Mouse (Mus musculus): ENCODE measurements around the gene Ric8a. TPM values are rescaled to one million over a fixed set of nuclear protein-coding genes. Genes with fewer than 3 reads are reported as not detected.
A peak's percentile ranks its signal among the peaks of the same experiment; 100 is the strongest.

The Ric8a gene
- polyA plus RNA-seq, 1 experiment, result 104 TPM

DNA sequence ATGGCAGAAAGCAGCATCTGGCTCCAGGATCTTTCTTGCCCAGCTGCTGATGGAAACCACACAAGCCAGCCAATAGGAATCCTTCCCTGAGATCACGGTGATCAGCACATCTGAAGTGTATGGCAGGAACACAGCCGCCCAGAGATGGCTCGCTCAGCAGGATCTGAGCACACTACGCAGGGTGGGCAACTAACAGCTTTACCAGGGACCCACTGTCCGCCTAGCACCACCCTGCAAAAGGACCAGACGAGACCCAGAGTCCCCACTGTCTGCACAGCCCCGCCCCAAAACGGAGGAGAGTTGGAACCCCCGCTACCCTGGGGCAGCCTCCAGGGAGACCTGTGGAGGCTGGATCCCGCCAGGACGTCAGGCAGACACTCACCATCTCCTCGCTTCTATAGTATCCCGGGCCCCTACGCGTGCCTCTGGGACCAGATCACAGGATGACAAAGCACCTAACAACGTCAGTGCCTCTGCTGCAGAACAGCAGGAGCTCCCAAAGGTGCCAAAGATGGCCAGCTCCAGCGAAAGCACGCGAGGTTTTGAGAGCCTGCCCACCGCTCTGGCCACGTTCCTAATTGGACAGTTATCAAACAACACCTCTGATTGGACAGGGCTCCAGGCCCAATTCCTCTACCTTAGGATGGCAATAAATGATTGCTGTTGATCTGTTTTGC is 35.0 kb upstream of the Ric8a start, which contains the start of gene Zfp941:
Gene Zfp941, minus strand, starts transcription at position 526 of the 677 bp plus-strand sequence.
- Histone ChIP-seq H3K27me3 (ENCODE audit: control insufficient read depth, insufficient read depth, low read length) (peaks cover 2% of the 10 kb centered on the region; the same call in 1 of the 2 replicates), H3K4me3 (ENCODE audit: extremely low read depth, insufficient read depth, insufficient read length) (peak within 1 kb of the TSS; percentile 38; the same call in 1 of the 2 replicates), H3K36me3 (ENCODE audit: control insufficient read depth, insufficient read depth, low read length) (no peaks in the 10 kb centered on the region), H3K4me1 (ENCODE audit: control insufficient read depth, insufficient read depth, insufficient read length) (no peaks in the 10 kb centered on the region; the same call in 1 of the 2 replicates), H3K27ac (ENCODE audit: insufficient read depth, low read length) (no peak within 1 kb of the TSS)
- DNase-seq (ENCODE audit: low read depth in 1 of 2, low spot score in 2 of 2), result no peak
- TF ChIP-seq POLR2A (IDR thresholded peaks at IDR 0.05; ENCODE audit: low read depth, low read length) (no peak), CTCF (IDR thresholded peaks at IDR 0.05; ENCODE audit: extremely low read depth, insufficient read depth, insufficient read length, insufficient replicate concordance) (no peak)
- 7% methylated on average over 21 of the region's 21 CpGs for WGBS

DNA sequence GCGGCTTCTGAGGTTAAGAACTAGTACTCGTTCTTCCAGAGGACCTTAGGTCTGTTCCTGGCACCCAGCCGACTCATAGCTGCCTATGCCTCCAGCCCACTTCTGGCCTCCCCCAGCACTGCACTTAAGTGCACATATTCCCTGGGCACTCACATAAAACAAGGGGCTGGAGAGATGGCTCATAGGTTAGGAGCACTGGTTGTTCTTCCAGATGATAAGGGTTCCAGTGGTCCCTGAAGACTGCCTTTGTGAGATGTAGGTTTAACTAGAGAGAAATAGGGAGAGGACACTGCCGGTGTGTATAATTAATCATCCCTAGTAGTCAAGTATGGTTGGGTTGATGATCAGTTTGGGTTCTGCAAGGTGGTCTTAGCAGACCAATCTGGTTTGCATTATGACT is 34.0 kb upstream of the Ric8a start:
- H3K27me3 ChIP-seq (ENCODE audit: control insufficient read depth, insufficient read depth, low read length), result peaks cover 2% of the 10 kb centered on the region; the same call in 1 of the 2 replicates
- H3K4me1 ChIP-seq (ENCODE audit: control insufficient read depth, insufficient read depth, insufficient read length), result no peaks in the 10 kb centered on the region; the same call in 1 of the 2 replicates
- WGBS, result 94% methylated on average over 4 of the region's 4 CpGs
- TF ChIP-seq CTCF (IDR thresholded peaks at IDR 0.05; ENCODE audit: extremely low read depth, insufficient read depth, insufficient read length, insufficient replicate concordance) (no peak), POLR2A (IDR thresholded peaks at IDR 0.05; ENCODE audit: low read depth, low read length) (no peak)
- DNase-seq (ENCODE audit: low read depth in 1 of 2, low spot score in 2 of 2), result no peak
- H3K36me3 ChIP-seq (ENCODE audit: control insufficient read depth, insufficient read depth, low read length), result no peaks in the 10 kb centered on the region
- H3K27ac ChIP-seq (ENCODE audit: insufficient read depth, low read length), result no peak overlapping the region
- H3K4me3 ChIP-seq (ENCODE audit: extremely low read depth, insufficient read depth, insufficient read length), result no peak overlapping the region

DNA sequence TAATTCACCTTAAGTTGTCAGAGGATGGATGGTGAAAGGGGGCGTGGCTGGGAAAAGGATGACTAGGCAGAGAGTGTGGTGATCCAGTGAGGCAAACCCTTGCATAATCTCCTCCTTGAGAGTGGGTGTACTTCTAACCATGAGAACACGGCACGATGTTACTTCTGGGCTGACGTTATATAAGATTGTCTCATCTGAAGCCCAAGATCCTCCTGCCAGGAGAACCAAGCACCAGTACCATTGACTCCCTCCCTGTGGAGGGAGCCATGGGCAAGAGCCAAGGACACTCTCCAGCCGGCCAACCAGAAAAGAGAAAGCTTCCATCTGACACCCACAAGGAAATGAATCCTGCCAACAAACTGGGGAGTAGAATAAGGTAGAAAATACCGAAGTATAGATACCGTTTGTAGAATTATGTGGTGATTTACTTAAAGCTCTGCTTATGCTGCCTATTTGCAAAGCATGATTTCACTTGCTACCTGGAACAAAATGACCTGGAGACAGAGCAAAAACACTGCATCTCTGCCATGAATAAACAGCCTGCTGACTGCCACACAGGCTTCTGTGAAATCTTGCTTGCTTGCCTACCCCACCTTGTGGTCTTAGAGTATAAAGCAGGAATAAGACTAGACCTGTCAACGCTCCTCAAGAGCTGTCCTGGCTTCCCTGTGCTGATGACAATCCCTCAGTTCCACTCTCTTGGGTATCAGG is 28.4 kb upstream of the Ric8a start:
- H3K27me3 ChIP-seq (ENCODE audit: control insufficient read depth, insufficient read depth, low read length), result no peaks in the 10 kb centered on the region
- WGBS, result 31% methylated on average over 8 of the region's 8 CpGs
- H3K4me1 ChIP-seq (ENCODE audit: control insufficient read depth, insufficient read depth, insufficient read length), result no peaks in the 10 kb centered on the region
- DNase-seq (ENCODE audit: low read depth in 1 of 2, low spot score in 2 of 2), result no peak
- H3K4me3 ChIP-seq (ENCODE audit: extremely low read depth, insufficient read depth, insufficient read length), result no peak overlapping the region
- no peak overlapping the region for H3K27ac ChIP-seq (ENCODE audit: insufficient read depth, low read length)
- H3K36me3 ChIP-seq (ENCODE audit: control insufficient read depth, insufficient read depth, low read length), result no peaks in the 10 kb centered on the region
- no peak for TF ChIP-seq CTCF (IDR thresholded peaks at IDR 0.05; ENCODE audit: extremely low read depth, insufficient read depth, insufficient read length, insufficient replicate concordance)
- no peak for TF ChIP-seq POLR2A (IDR thresholded peaks at IDR 0.05; ENCODE audit: low read depth, low read length)

GRCm38 (mm10) chr7:140831447-140831846 is 25.3 kb upstream of the Ric8a start:
- TF ChIP-seq CTCF (IDR thresholded peaks at IDR 0.05; ENCODE audit: extremely low read depth, insufficient read depth, insufficient read length, insufficient replicate concordance) (no peak), POLR2A (IDR thresholded peaks at IDR 0.05; ENCODE audit: low read depth, low read length) (no peak)
- H3K4me1 ChIP-seq (ENCODE audit: control insufficient read depth, insufficient read depth, insufficient read length), result no peaks in the 10 kb centered on the region
- no peak overlapping the region for H3K4me3 ChIP-seq (ENCODE audit: extremely low read depth, insufficient read depth, insufficient read length)
- H3K27ac ChIP-seq (ENCODE audit: insufficient read depth, low read length), result no peak overlapping the region
- WGBS, result 55% methylated on average over 6 of the region's 6 CpGs
- H3K27me3 ChIP-seq (ENCODE audit: control insufficient read depth, insufficient read depth, low read length), result no peaks in the 10 kb centered on the region
- DNase-seq (ENCODE audit: low read depth in 1 of 2, low spot score in 2 of 2), result no peak
- H3K36me3 ChIP-seq (ENCODE audit: control insufficient read depth, insufficient read depth, low read length), result no peaks in the 10 kb centered on the region

GRCm38 (mm10) chr7:140833341-140833740 is 23.4 kb upstream of the Ric8a start:
- DNase-seq (ENCODE audit: low read depth in 1 of 2, low spot score in 2 of 2), result no peak
- TF ChIP-seq POLR2A (IDR thresholded peaks at IDR 0.05; ENCODE audit: low read depth, low read length), result no peak
- no peak for TF ChIP-seq CTCF (IDR thresholded peaks at IDR 0.05; ENCODE audit: extremely low read depth, insufficient read depth, insufficient read length, insufficient replicate concordance)
- no peaks in the 10 kb centered on the region for H3K36me3 ChIP-seq (ENCODE audit: control insufficient read depth, insufficient read depth, low read length)
- H3K4me3 ChIP-seq (ENCODE audit: extremely low read depth, insufficient read depth, insufficient read length), result no peak overlapping the region
- H3K27me3 ChIP-seq (ENCODE audit: control insufficient read depth, insufficient read depth, low read length), result no peaks in the 10 kb centered on the region
- no peak overlapping the region for H3K27ac ChIP-seq (ENCODE audit: insufficient read depth, low read length)
- WGBS, result 85% methylated on average over 4 of the region's 4 CpGs
- no peaks in the 10 kb centered on the region for H3K4me1 ChIP-seq (ENCODE audit: control insufficient read depth, insufficient read depth, insufficient read length)

DNA sequence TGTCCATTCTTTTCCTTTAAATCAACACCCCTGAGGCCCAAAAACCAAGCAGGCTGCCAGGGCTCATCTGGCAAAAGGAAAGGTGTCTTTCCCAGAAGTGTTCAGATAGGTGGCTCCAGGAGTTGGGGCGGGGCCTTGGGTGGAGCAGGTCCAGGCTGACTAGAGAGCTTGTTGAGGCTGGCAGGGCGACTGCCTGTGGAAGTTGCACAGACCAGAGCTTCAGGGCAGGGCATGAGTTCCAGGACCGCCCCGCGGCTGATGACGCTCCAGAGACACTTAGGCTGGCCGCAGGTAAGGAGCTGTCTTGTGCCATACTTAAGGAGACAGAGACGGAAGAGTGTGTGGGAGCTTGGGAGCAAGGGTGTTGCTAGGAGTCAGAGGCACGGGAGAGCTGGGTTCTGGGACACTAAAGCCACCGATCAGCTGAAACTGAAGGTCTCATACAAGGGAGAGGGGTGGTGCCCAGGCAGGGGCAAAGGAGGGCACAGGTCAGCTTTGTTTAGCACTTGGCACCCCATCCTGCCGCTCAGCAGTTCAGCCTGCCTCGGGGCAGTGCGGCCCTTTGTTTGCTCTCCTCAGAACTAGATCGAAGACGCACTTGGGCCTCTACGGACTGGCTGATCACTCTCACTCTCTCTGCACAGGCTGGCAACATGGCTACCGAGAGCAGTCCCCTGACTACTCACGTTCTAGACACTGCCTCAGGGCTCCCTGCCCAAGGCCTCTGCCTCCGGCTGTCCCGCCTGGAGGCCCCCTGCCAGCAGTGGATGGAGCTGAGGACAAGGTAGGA is 21.6 kb upstream of the Ric8a start, which contains the start of gene Urah:
Gene Urah, plus strand, starts transcription at position 51 of the 790 bp plus-strand sequence.
- Histone ChIP-seq H3K27ac (ENCODE audit: insufficient read depth, low read length) (no peak within 1 kb of the TSS), H3K4me1 (ENCODE audit: control insufficient read depth, insufficient read depth, insufficient read length) (no peaks in the 10 kb centered on the region), H3K4me3 (ENCODE audit: extremely low read depth, insufficient read depth, insufficient read length) (no peak within 1 kb of the TSS), H3K36me3 (ENCODE audit: control insufficient read depth, insufficient read depth, low read length) (no peaks in the 10 kb centered on the region), H3K27me3 (ENCODE audit: control insufficient read depth, insufficient read depth, low read length) (no peaks in the 10 kb centered on the region)
- TF ChIP-seq POLR2A (IDR thresholded peaks at IDR 0.05; ENCODE audit: low read depth, low read length), result no peak
- no peak for TF ChIP-seq CTCF (IDR thresholded peaks at IDR 0.05; ENCODE audit: extremely low read depth, insufficient read depth, insufficient read length, insufficient replicate concordance)
- no peak for DNase-seq (ENCODE audit: low read depth in 1 of 2, low spot score in 2 of 2)
- WGBS, result 80% methylated on average over 20 of the region's 20 CpGs
